Mouse (Mus musculus) midbrain, embryonic 15.5 days (tissue): ENCODE data around the gene Pltp. TPM values are rescaled to one million over a fixed set of nuclear protein-coding genes. Genes with fewer than 3 reads are reported as not detected.

Source experiments
- ATAC-seq: fragments of 200-750 bp; cut with Nextera tagmentation; replicated peaks from 2 replicates; pipeline ENCODE4 v1.8.0; 2017; ENCODE audit warnings: moderate TSS enrichment
- H3K27ac ChIP-seq: fragments of 300-500 bp; sonication (generic); 2 replicates; pipeline ENCODE4 v1.5.1; 2015; ENCODE audit warnings: mild to moderate bottlenecking, inconsistent platforms
- H3K27me3 ChIP-seq: fragments of 300-500 bp; sonication (generic); replicated peaks from 2 replicates; pipeline ENCODE4 v1.6.1; 2015; ENCODE audit warnings: inconsistent platforms
- H3K36me3 ChIP-seq: fragments of 300-500 bp; sonication (generic); replicated peaks from 2 replicates; pipeline ENCODE4 v1.6.1; 2015; ENCODE audit warnings: inconsistent platforms
- H3K4me1 ChIP-seq: fragments of 300-500 bp; sonication (generic); 2 replicates; pipeline ENCODE4 v1.6.1; 2015; ENCODE audit warnings: inconsistent platforms
- H3K4me2 ChIP-seq: fragments of 300-500 bp; sonication (generic); 2 replicates; pipeline ENCODE4 v1.6.1; 2015; ENCODE audit warnings: inconsistent platforms, mild to moderate bottlenecking, moderate library complexity
- H3K4me3 ChIP-seq: fragments of 300-500 bp; sonication (generic); 2 replicates; pipeline ENCODE4 v1.5.1; 2015; ENCODE audit warnings: mild to moderate bottlenecking, inconsistent platforms
- H3K9ac ChIP-seq: fragments of 300-500 bp; sonication (generic); 2 replicates; pipeline ENCODE4 v1.6.1; 2015; ENCODE audit warnings: mild to moderate bottlenecking, inconsistent platforms
- H3K9me3 ChIP-seq: fragments of 300-500 bp; sonication (generic); 2 replicates; pipeline ENCODE4 v1.6.1; 2016; ENCODE audit warnings: inconsistent platforms
- WGBS: fragments of 180-500 bp; shearing (Covaris S2); methylation state at CpG from one replicate; pipeline ENCODE4 v1.1.7; 2015; ENCODE audit warnings: mixed read lengths; 5-methylcytosine and 5-hydroxymethylcytosine counted together
- polyA plus RNA-seq: library from polyadenylated mRNA; unstranded; fragments of >200 nt; fragmentation: Nextera tagmentation; extraction: Ambion mirVana; gene quantifications from 2 replicates; pipeline ENCODE4 v1.2.1, GENCODE M21; 2015

The Pltp gene
- polyA plus RNA-seq = 105 and 121 TPM in 2 replicates

GRCm38 (mm10) chr2:164857101-164857821, at the start of gene Pltp:
TSS of gene Pltp (minus strand) at chr2:164857711.
- H3K27ac ChIP-seq = peak within 1 kb of the TSS; percentile 60
- under 1% methylated on average over 47 of the region's 47 CpGs for WGBS

GRCm38 (mm10) chr2:164906071-164906470, 48.6 kb upstream of the Pltp start:
- 0 out of 2 replicates have a peak, but pooled peaks cover 3% of the 10 kb centered on the region for H3K9me3 ChIP-seq
- WGBS = 97% methylated on average over 4 of the region's 4 CpGs
- no peak overlapping the region for H3K4me2 ChIP-seq
- peaks cover 74% of the 10 kb centered on the region for H3K36me3 ChIP-seq
- no peak overlapping the region for H3K9ac ChIP-seq
- no peak for ATAC-seq
- H3K4me1 ChIP-seq = peaks cover 17% of the 10 kb centered on the region
- no peaks in the 10 kb centered on the region for H3K27me3 ChIP-seq
- no peak overlapping the region for H3K27ac ChIP-seq
- no peak overlapping the region for H3K4me3 ChIP-seq

More at GRCm38 (mm10) chr2:164857101-164857821, at the start of gene Pltp:
- H3K27me3 ChIP-seq = peaks cover 42% of the 10 kb centered on the region
- peak within 1 kb of the TSS; percentile 95 for H3K4me2 ChIP-seq
- peak within 1 kb of the TSS; percentile 42 for H3K9ac ChIP-seq
- H3K36me3 ChIP-seq = no peaks in the 10 kb centered on the region
- ATAC-seq = peak; percentile 78
- H3K4me3 ChIP-seq = peak within 1 kb of the TSS; percentile 45
- H3K9me3 ChIP-seq = no peaks in the 10 kb centered on the region
- H3K4me1 ChIP-seq = peaks cover 22% of the 10 kb centered on the region

DNA sequence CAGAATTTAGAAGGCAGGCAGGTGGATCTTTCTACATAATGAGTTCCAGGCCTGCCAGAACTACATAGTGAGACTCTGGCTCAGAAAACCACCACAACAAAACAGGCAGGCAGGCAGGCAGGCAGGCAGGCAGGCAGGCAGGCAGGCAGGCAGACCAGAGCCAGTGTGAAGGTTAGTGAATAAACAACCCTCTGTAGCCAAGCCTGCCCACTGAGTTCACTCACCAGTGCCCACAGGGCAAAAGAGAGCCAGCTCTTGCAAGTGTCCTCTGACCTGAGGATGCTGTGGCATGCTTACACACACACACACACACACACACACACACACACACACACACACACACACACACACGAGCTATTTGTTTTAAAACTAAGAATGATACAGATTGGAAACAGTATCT, 46.0 kb upstream of the Pltp start:
- Histone ChIP-seq H3K4me2 (no peak overlapping the region), H3K4me1 (no peaks in the 10 kb centered on the region), H3K36me3 (peaks cover 87% of the 10 kb centered on the region), H3K9ac (no peak overlapping the region), H3K27ac (no peak overlapping the region), H3K4me3 (no peak overlapping the region), H3K9me3 (0 out of 2 replicates have a peak, but pooled peaks cover 3% of the 10 kb centered on the region), H3K27me3 (no peaks in the 10 kb centered on the region)
- no peak for ATAC-seq
- WGBS = 75% methylated on average over 1 of the region's 1 CpGs

DNA sequence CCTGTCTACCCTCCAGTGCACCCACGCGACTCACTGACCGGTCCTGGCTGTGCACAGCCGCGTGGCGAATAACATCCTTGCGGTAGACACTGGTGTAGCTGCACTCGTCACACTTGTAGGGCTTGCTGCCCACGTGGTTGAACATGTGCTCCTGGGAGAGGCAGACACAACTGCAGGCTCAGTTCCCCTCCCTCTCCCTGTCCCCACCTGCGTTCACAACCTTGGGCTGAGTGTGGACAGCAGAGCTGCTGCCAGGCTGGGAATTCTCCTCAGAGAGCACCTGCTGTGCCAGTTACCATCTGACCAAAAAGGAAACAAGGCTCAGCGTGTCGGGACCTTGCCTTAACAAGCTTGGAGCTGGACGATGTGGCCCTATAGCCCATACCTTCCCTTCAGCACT, 43.9 kb upstream of the Pltp start:
- H3K36me3 ChIP-seq = peaks cover 87% of the 10 kb centered on the region
- no peaks in the 10 kb centered on the region for H3K27me3 ChIP-seq
- no peak for ATAC-seq
- no peak overlapping the region for H3K4me3 ChIP-seq
- no peaks in the 10 kb centered on the region for H3K4me1 ChIP-seq
- H3K4me2 ChIP-seq = no peak overlapping the region
- WGBS = 93% methylated on average over 13 of the region's 13 CpGs
- no peak overlapping the region for H3K9ac ChIP-seq
- 0 out of 2 replicates have a peak, but pooled peaks cover 3% of the 10 kb centered on the region for H3K9me3 ChIP-seq
- no peak overlapping the region for H3K27ac ChIP-seq

- H3K4me1 ChIP-seq = no peaks in the 10 kb centered on the region
- no peak for ATAC-seq
- 91% methylated on average over 16 of the region's 16 CpGs for WGBS
- H3K27me3 ChIP-seq = no peaks in the 10 kb centered on the region
- no peak overlapping the region for H3K27ac ChIP-seq
- H3K4me3 ChIP-seq = no peak overlapping the region
- H3K36me3 ChIP-seq = peaks cover 88% of the 10 kb centered on the region
- no peak overlapping the region for H3K4me2 ChIP-seq
- no peak overlapping the region for H3K9ac ChIP-seq
- H3K9me3 ChIP-seq = no peaks in the 10 kb centered on the region
Observed at GRCm38 (mm10) chr2:164899723-164900459, 42.4 kb upstream of the Pltp start.

- H3K36me3 ChIP-seq = peaks cover 86% of the 10 kb centered on the region
- no peak overlapping the region for H3K4me2 ChIP-seq
- H3K9ac ChIP-seq = no peak overlapping the region
- WGBS = 95% methylated on average over 15 of the region's 15 CpGs
- no peaks in the 10 kb centered on the region for H3K27me3 ChIP-seq
- H3K9me3 ChIP-seq = no peaks in the 10 kb centered on the region
- H3K27ac ChIP-seq = no peak overlapping the region
- no peak overlapping the region for H3K4me3 ChIP-seq
- ATAC-seq = no peak
- no peaks in the 10 kb centered on the region for H3K4me1 ChIP-seq
Observed at GRCm38 (mm10) chr2:164899034-164899433, 41.5 kb upstream of the Pltp start.

GRCm38 (mm10) chr2:164898008-164898407, 40.5 kb upstream of the Pltp start:
- Histone ChIP-seq H3K4me2 (no peak overlapping the region), H3K9me3 (no peaks in the 10 kb centered on the region), H3K4me3 (no peak overlapping the region), H3K27ac (no peak overlapping the region), H3K9ac (no peak overlapping the region), H3K4me1 (no peaks in the 10 kb centered on the region), H3K36me3 (peaks cover 90% of the 10 kb centered on the region), H3K27me3 (no peaks in the 10 kb centered on the region)
- no peak for ATAC-seq
- WGBS = 96% methylated on average over 7 of the region's 7 CpGs

- Histone ChIP-seq H3K4me3 (no peak overlapping the region), H3K9me3 (no peaks in the 10 kb centered on the region), H3K27ac (no peak overlapping the region), H3K36me3 (peaks cover 88% of the 10 kb centered on the region), H3K4me2 (no peak overlapping the region), H3K4me1 (no peaks in the 10 kb centered on the region), H3K9ac (no peak overlapping the region), H3K27me3 (no peaks in the 10 kb centered on the region)
- no peak for ATAC-seq
- 94% methylated on average over 6 of the region's 6 CpGs for WGBS
Observed at GRCm38 (mm10) chr2:164895885-164896284, 38.4 kb upstream of the Pltp start.

GRCm38 (mm10) chr2:164894644-164895043, 37.1 kb upstream of the Pltp start:
- Histone ChIP-seq H3K27me3 (no peaks in the 10 kb centered on the region), H3K4me2 (no peak overlapping the region), H3K9ac (no peak overlapping the region), H3K27ac (no peak overlapping the region), H3K4me1 (no peaks in the 10 kb centered on the region), H3K4me3 (no peak overlapping the region), H3K9me3 (no peaks in the 10 kb centered on the region), H3K36me3 (peaks cover 93% of the 10 kb centered on the region)
- 67% methylated on average over 1 of the region's 1 CpGs for WGBS
- ATAC-seq = no peak

DNA sequence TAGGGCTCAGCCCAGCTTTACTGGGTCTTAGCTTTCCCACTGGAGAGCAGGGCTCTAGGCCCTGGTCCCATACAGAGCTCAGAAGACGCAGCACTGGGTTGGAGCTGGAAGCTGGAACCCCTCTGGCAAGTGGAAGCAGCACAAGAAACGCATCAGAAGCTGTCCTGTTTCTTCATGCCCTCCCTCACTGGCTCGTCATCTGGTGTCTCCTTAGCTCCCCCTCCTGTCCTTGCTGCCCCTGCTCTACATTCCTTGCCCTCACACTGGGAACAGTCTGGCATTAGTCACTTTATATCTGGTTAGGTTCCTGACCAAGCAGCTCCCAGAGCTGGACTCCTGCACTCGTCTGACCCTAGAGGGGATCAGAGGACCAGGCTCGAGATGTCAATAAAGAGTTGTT, 36.5 kb upstream of the Pltp start:
- Histone ChIP-seq H3K27ac (no peak overlapping the region), H3K36me3 (peaks cover 91% of the 10 kb centered on the region)
- 58% methylated on average over 5 of the region's 5 CpGs for WGBS

DNA sequence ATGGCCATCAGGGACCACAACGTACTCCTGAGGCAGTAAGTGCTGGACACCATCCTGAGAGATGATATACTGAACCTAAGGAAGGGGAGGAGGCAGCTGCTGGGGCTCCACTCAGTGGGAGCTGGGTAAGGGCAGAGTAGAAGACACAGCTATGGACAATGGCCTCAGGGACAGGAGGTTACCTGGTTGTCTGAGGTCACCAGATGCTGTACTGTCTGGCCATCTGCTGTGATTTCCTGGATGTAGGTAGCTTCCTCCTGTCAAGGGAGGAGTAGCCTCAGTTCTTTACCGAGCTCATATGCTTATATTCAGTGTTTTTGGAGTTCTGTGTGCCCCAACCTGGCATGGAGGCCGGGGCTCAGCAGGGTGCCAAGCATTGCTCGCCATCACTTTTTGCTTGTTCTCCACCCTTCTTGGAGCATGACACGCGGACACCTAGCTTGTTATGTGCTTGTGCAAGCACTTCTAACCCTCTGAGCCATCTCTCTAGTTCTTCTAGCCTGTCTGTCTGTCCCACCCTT, 35.2 kb upstream of the Pltp start:
- no peaks in the 10 kb centered on the region for H3K9me3 ChIP-seq
- no peak for ATAC-seq

More for the DNA sequence above, 36.5 kb upstream of the Pltp start:
- no peaks in the 10 kb centered on the region for H3K27me3 ChIP-seq
- no peak overlapping the region for H3K4me2 ChIP-seq
- H3K9me3 ChIP-seq = no peaks in the 10 kb centered on the region
- no peak for ATAC-seq
- no peaks in the 10 kb centered on the region for H3K4me1 ChIP-seq
- no peak overlapping the region for H3K4me3 ChIP-seq
- no peak overlapping the region for H3K9ac ChIP-seq

DNA sequence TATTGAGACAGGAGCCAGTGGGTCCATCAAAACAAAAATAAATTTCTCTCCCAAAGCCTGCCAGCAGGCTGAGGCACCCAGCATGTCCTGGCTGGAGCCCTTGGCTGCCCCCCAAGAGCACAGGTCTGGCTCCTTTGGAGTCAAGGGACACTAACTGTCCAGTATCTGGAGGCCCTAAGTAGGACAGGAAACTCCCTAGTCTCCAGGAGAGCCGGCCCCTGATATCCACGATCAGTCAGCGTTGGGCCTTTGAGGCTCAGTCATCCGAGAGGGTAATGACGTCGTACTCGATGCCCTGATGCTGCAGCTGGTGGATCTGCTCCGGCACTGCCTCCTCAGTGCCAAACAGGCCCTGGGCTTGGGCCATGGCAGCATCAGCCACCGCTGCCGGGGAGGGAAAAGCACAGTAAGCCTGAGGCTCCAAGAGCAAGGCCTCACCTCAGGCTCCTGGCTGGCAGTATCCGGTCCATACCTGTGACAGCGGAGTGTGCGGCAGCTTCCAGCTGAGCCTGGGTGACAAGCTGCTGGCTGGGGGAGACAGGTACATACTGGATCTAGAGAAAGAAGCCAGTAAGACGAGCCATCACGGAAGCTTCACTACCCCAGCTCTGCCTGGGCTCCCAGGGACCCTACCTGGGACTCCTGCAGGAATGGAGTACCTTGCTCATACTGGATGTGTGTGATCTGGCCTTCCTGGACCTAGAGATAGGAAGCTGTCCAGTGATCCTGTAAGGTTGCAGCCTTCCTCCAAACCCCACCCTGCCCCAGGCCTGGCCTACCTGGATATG, 34.6 kb upstream of the Pltp start:
- Histone ChIP-seq H3K9me3 (no peaks in the 10 kb centered on the region), H3K27ac (no peak overlapping the region; the same call in 1 of the 2 replicates), H3K4me3 (no peak overlapping the region), H3K4me1 (no peaks in the 10 kb centered on the region), H3K36me3 (peaks cover 91% of the 10 kb centered on the region), H3K9ac (no peak overlapping the region), H3K27me3 (no peaks in the 10 kb centered on the region), H3K4me2 (no peak overlapping the region)
- ATAC-seq = no peak
- WGBS = 83% methylated on average over 15 of the region's 15 CpGs

More for the DNA sequence above, 35.2 kb upstream of the Pltp start:
- Histone ChIP-seq H3K4me2 (no peak overlapping the region), H3K27ac (no peak overlapping the region), H3K4me3 (no peak overlapping the region), H3K27me3 (no peaks in the 10 kb centered on the region), H3K36me3 (peaks cover 91% of the 10 kb centered on the region), H3K4me1 (no peaks in the 10 kb centered on the region), H3K9ac (no peak overlapping the region)
- WGBS = 95% methylated on average over 6 of the region's 6 CpGs
